Mouse (Mus musculus): ENCODE data around the gene Rad50. TPM values are rescaled to one million over a fixed set of nuclear protein-coding genes. Genes with fewer than 3 reads are reported as not detected.

The Rad50 gene
- polyA plus RNA-seq, 1 experiment from 2014 or later, result 12.4 TPM

GRCm38 (mm10) chr11:53707718-53708009, 545 bp upstream of the Rad50 start:
- H3K36me3 ChIP-seq (ENCODE audit: control insufficient read depth, insufficient read depth), result no peaks in the 10 kb centered on the region
- 58% methylated on average over 3 of the region's 3 CpGs for WGBS (ENCODE audit: insufficient replicate concordance)
- H3K4me1 ChIP-seq (ENCODE audit: control insufficient read depth, low read depth, low read length), result peaks cover 7% of the 10 kb centered on the region
- peak overlapping the region; percentile 83; the same call in 1 of the 2 replicates for H3K27ac ChIP-seq (ENCODE audit: low read length)
- peak overlapping the region; percentile 82 for H3K9ac ChIP-seq (ENCODE audit: low read depth, low read length)
- ATAC-seq (ENCODE audit: low read depth), result no peak
- H3K4me2 ChIP-seq (ENCODE audit: low read depth, low read length), result peak overlapping the region; percentile 93
- H3K27me3 ChIP-seq (ENCODE audit: control insufficient read depth, insufficient read depth, low read depth, low read length), result no peaks in the 10 kb centered on the region
- no peaks in the 10 kb centered on the region for H3K9me3 ChIP-seq (replicated peaks; ENCODE audit: control insufficient read depth, low read length)
- H3K4me3 ChIP-seq (ENCODE audit: low read depth, low read length), result peak overlapping the region; percentile 82

GRCm38 (mm10) chr11:53706236-53706933, 734 bp downstream of the Rad50 start:
- 5% methylated on average over 29 of the region's 29 CpGs for WGBS (ENCODE audit: insufficient replicate concordance)
- Histone ChIP-seq H3K9me3 (replicated peaks; ENCODE audit: control insufficient read depth, low read length) (no peaks in the 10 kb centered on the region), H3K27me3 (ENCODE audit: control insufficient read depth, insufficient read depth, low read depth, low read length) (no peaks in the 10 kb centered on the region), H3K4me3 (ENCODE audit: low read depth, low read length) (peak overlapping the region; percentile 82), H3K4me1 (ENCODE audit: control insufficient read depth, low read depth, low read length) (peaks cover 7% of the 10 kb centered on the region), H3K36me3 (ENCODE audit: control insufficient read depth, insufficient read depth) (peaks cover 3% of the 10 kb centered on the region), H3K27ac (ENCODE audit: low read length) (peak overlapping the region; percentile 83), H3K9ac (ENCODE audit: low read depth, low read length) (peak overlapping the region; percentile 82), H3K4me2 (ENCODE audit: low read depth, low read length) (peak overlapping the region; percentile 93)
- peak; percentile 68 for ATAC-seq (ENCODE audit: low read depth)

GRCm38 (mm10) chr11:53699351-53699750, 7.8 kb downstream of the Rad50 start:
- H3K4me2 ChIP-seq (ENCODE audit: low read depth, low read length), result no peak overlapping the region
- no peaks in the 10 kb centered on the region for H3K4me1 ChIP-seq (ENCODE audit: control insufficient read depth, low read depth, low read length)
- H3K4me3 ChIP-seq (ENCODE audit: low read depth, low read length), result no peak overlapping the region
- H3K36me3 ChIP-seq (ENCODE audit: control insufficient read depth, insufficient read depth), result peaks cover 13% of the 10 kb centered on the region
- H3K27ac ChIP-seq (ENCODE audit: low read length), result no peak overlapping the region
- WGBS (ENCODE audit: insufficient replicate concordance), result 68% methylated on average over 4 of the region's 4 CpGs
- H3K9ac ChIP-seq (ENCODE audit: low read depth, low read length), result no peak overlapping the region
- no peak for ATAC-seq (ENCODE audit: low read depth)
- no peaks in the 10 kb centered on the region for H3K9me3 ChIP-seq (replicated peaks; ENCODE audit: control insufficient read depth, low read length)
- H3K27me3 ChIP-seq (ENCODE audit: control insufficient read depth, insufficient read depth, low read depth, low read length), result no peaks in the 10 kb centered on the region

- H3K9ac ChIP-seq (ENCODE audit: low read depth, low read length), result no peak overlapping the region
- H3K27me3 ChIP-seq (ENCODE audit: control insufficient read depth, insufficient read depth, low read depth, low read length), result no peaks in the 10 kb centered on the region
- H3K4me3 ChIP-seq (ENCODE audit: low read depth, low read length), result no peak overlapping the region
- no peak overlapping the region for H3K27ac ChIP-seq (ENCODE audit: low read length)
- H3K36me3 ChIP-seq (ENCODE audit: control insufficient read depth, insufficient read depth), result peaks cover 13% of the 10 kb centered on the region
- 72% methylated on average over 2 of the region's 2 CpGs for WGBS (ENCODE audit: insufficient replicate concordance)
- no peaks in the 10 kb centered on the region for H3K9me3 ChIP-seq (replicated peaks; ENCODE audit: control insufficient read depth, low read length)
- H3K4me1 ChIP-seq (ENCODE audit: control insufficient read depth, low read depth, low read length), result no peaks in the 10 kb centered on the region
- no peak for ATAC-seq (ENCODE audit: low read depth)
- no peak overlapping the region for H3K4me2 ChIP-seq (ENCODE audit: low read depth, low read length)
Measured at GRCm38 (mm10) chr11:53698521-53698920, 8.6 kb downstream of the Rad50 start.

GRCm38 (mm10) chr11:53691979-53692378, 15.1 kb downstream of the Rad50 start:
- Histone ChIP-seq H3K4me2 (ENCODE audit: low read depth, low read length) (no peak overlapping the region), H3K4me1 (ENCODE audit: control insufficient read depth, low read depth, low read length) (no peaks in the 10 kb centered on the region), H3K4me3 (ENCODE audit: low read depth, low read length) (no peak overlapping the region), H3K9me3 (replicated peaks; ENCODE audit: control insufficient read depth, low read length) (no peaks in the 10 kb centered on the region), H3K36me3 (ENCODE audit: control insufficient read depth, insufficient read depth) (peaks cover 17% of the 10 kb centered on the region), H3K27me3 (ENCODE audit: control insufficient read depth, insufficient read depth, low read depth, low read length) (no peaks in the 10 kb centered on the region), H3K9ac (ENCODE audit: low read depth, low read length) (no peak overlapping the region), H3K27ac (ENCODE audit: low read length) (no peak overlapping the region)
- no peak for ATAC-seq (ENCODE audit: low read depth)
- WGBS (ENCODE audit: insufficient replicate concordance), result 82% methylated on average over 10 of the region's 10 CpGs

GRCm38 (mm10) chr11:53682994-53683530, 24.1 kb downstream of the Rad50 start:
- Histone ChIP-seq H3K9me3 (replicated peaks; ENCODE audit: control insufficient read depth, low read length) (no peaks in the 10 kb centered on the region), H3K4me3 (ENCODE audit: low read depth, low read length) (no peak overlapping the region), H3K27me3 (ENCODE audit: control insufficient read depth, insufficient read depth, low read depth, low read length) (no peaks in the 10 kb centered on the region), H3K4me2 (ENCODE audit: low read depth, low read length) (no peak overlapping the region), H3K9ac (ENCODE audit: low read depth, low read length) (no peak overlapping the region), H3K4me1 (ENCODE audit: control insufficient read depth, low read depth, low read length) (no peaks in the 10 kb centered on the region), H3K36me3 (ENCODE audit: control insufficient read depth, insufficient read depth) (peaks cover 20% of the 10 kb centered on the region), H3K27ac (ENCODE audit: low read length) (no peak overlapping the region)
- 81% methylated on average over 9 of the region's 9 CpGs for WGBS (ENCODE audit: insufficient replicate concordance)
- ATAC-seq (ENCODE audit: low read depth), result no peak

- Histone ChIP-seq H3K27me3 (ENCODE audit: control insufficient read depth, insufficient read depth, low read depth, low read length) (no peaks in the 10 kb centered on the region), H3K36me3 (ENCODE audit: control insufficient read depth, insufficient read depth) (peaks cover 20% of the 10 kb centered on the region), H3K4me3 (ENCODE audit: low read depth, low read length) (no peak overlapping the region), H3K9ac (ENCODE audit: low read depth, low read length) (no peak overlapping the region), H3K4me1 (ENCODE audit: control insufficient read depth, low read depth, low read length) (no peaks in the 10 kb centered on the region), H3K9me3 (replicated peaks; ENCODE audit: control insufficient read depth, low read length) (no peaks in the 10 kb centered on the region), H3K4me2 (ENCODE audit: low read depth, low read length) (no peak overlapping the region), H3K27ac (ENCODE audit: low read length) (no peak overlapping the region)
- 74% methylated on average over 2 of the region's 2 CpGs for WGBS (ENCODE audit: insufficient replicate concordance)
- no peak for ATAC-seq (ENCODE audit: low read depth)
Measured at GRCm38 (mm10) chr11:53682170-53682569, 24.9 kb downstream of the Rad50 start.

- Histone ChIP-seq H3K27me3 (ENCODE audit: control insufficient read depth, insufficient read depth, low read depth, low read length) (no peaks in the 10 kb centered on the region), H3K4me2 (ENCODE audit: low read depth, low read length) (no peak overlapping the region), H3K4me1 (ENCODE audit: control insufficient read depth, low read depth, low read length) (no peaks in the 10 kb centered on the region), H3K36me3 (ENCODE audit: control insufficient read depth, insufficient read depth) (peaks cover 20% of the 10 kb centered on the region), H3K9ac (ENCODE audit: low read depth, low read length) (no peak overlapping the region), H3K4me3 (ENCODE audit: low read depth, low read length) (no peak overlapping the region), H3K27ac (ENCODE audit: low read length) (no peak overlapping the region), H3K9me3 (replicated peaks; ENCODE audit: control insufficient read depth, low read length) (no peaks in the 10 kb centered on the region)
- WGBS (ENCODE audit: insufficient replicate concordance), result 87% methylated on average over 2 of the region's 2 CpGs
- no peak for ATAC-seq (ENCODE audit: low read depth)
Measured at GRCm38 (mm10) chr11:53681686-53682085, 25.4 kb downstream of the Rad50 start.

- no peaks in the 10 kb centered on the region for H3K9me3 ChIP-seq (replicated peaks; ENCODE audit: control insufficient read depth, low read length)
Measured at GRCm38 (mm10) chr11:53680141-53680540, 27.0 kb downstream of the Rad50 start.

More at GRCm38 (mm10) chr11:53680141-53680540, 27.0 kb downstream of the Rad50 start:
- ATAC-seq (ENCODE audit: low read depth), result no peak
- Histone ChIP-seq H3K27ac (ENCODE audit: low read length) (no peak overlapping the region), H3K9ac (ENCODE audit: low read depth, low read length) (no peak overlapping the region), H3K27me3 (ENCODE audit: control insufficient read depth, insufficient read depth, low read depth, low read length) (no peaks in the 10 kb centered on the region), H3K4me2 (ENCODE audit: low read depth, low read length) (no peak overlapping the region), H3K4me3 (ENCODE audit: low read depth, low read length) (no peak overlapping the region), H3K36me3 (ENCODE audit: control insufficient read depth, insufficient read depth) (peaks cover 21% of the 10 kb centered on the region), H3K4me1 (ENCODE audit: control insufficient read depth, low read depth, low read length) (no peaks in the 10 kb centered on the region)
- 76% methylated on average over 4 of the region's 4 CpGs for WGBS (ENCODE audit: insufficient replicate concordance)
